ENCODE assay signal across 7 mouse cellular contexts in the genomic region with DNA sequence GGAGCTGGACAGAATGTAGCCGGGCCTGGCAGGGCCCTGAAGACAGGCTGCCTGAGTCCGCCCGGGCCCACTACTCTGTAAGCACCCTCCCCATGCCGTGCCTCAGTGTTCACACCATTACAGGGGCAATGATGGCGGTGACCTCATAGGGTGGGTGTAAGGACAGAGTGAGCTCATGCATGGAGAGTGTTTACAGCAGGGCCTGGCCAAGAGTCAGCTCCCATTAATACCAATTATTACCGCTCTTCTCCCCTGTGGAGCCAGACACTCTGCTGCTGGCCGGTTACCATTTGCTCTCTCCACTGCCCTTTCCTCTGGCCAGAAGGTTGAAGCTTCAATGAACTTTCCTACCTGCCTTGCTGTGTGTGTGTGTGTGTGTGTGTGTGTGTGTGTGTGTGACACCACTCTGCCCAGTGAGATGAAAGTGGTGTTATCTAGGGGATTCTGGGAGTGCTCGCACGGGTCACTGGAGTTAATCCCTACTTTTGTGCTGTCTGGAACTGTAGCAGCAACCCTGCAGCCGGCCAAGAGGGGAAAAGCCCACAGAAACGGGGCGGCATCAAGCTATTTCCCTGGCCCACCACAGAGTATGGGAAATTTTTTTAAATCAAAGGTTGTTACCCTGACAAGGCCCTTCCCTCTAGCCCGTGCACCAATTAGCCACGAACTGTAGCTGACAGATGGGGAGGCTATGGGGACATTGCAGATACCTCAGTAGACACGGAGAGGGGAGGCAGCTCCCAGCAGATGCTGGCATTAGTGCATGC.
A peak's percentile ranks its signal among the peaks of the same experiment; 100 is the strongest.
DNase-seq lines count a peak whose midpoint lies in the region; ATAC-seq and TF ChIP-seq lines count a peak whose summit lies in the region.

No protein-coding gene starts in this region.

- no peak overlapping the region for H3K9ac ChIP-seq in lung, embryonic 15.5 days
- H3K9ac ChIP-seq in forebrain, embryonic 14.5 days (ENCODE audit: low read length) = no peak overlapping the region
- H3K9ac ChIP-seq in limb, embryonic 15.5 days = no peak overlapping the region
- H3K9ac ChIP-seq in stomach, embryonic 16.5 days (ENCODE audit: low read length) = peak overlapping the region; percentile 6; the same call in 1 of the 2 replicates

- H3K27me3 ChIP-seq in lung, embryonic 15.5 days = no peaks in the 10 kb centered on the region
- H3K27me3 ChIP-seq in forebrain, embryonic 14.5 days (replicated peaks; ENCODE audit: control insufficient read depth, insufficient read depth, low read length) = no peaks in the 10 kb centered on the region
- H3K27me3 ChIP-seq in limb, embryonic 15.5 days = no peaks in the 10 kb centered on the region
- H3K27me3 ChIP-seq in stomach, embryonic 16.5 days (ENCODE audit: control insufficient read depth, insufficient read depth, low read length) = no peaks in the 10 kb centered on the region

- TF ChIP-seq POLR2A in lung, adult 2 months (IDR thresholded peaks at IDR 0.05; ENCODE audit: borderline replicate concordance, extremely low read depth, low read depth, low read length) = no peak

- DNase-seq in lung, adult 2 months = no peak
- DNase-seq in forebrain, embryonic 14.5 days (ENCODE audit: low spot score) = peak; percentile 46
- DNase-seq in thymus, postnatal 4 days = no peak

- WGBS in lung, embryonic 15.5 days = 48% methylated on average over 15 of the region's 15 CpGs
- 68% methylated on average over 15 of the region's 15 CpGs for WGBS in lung, adult 2 months
- WGBS in forebrain, embryonic 14.5 days = 20% methylated on average over 15 of the region's 15 CpGs
- WGBS in limb, embryonic 15.5 days = 39% methylated on average over 15 of the region's 15 CpGs
- WGBS in stomach, embryonic 16.5 days = 52% methylated on average over 15 of the region's 15 CpGs

- H3K9me3 ChIP-seq in lung, embryonic 15.5 days = no peaks in the 10 kb centered on the region
- H3K9me3 ChIP-seq in forebrain, embryonic 14.5 days (replicated peaks; ENCODE audit: control insufficient read depth, low read length) = no peaks in the 10 kb centered on the region
- no peaks in the 10 kb centered on the region for H3K9me3 ChIP-seq in limb, embryonic 15.5 days
- H3K9me3 ChIP-seq in stomach, embryonic 16.5 days (replicated peaks; ENCODE audit: control insufficient read depth, low read length) = no peaks in the 10 kb centered on the region

- peaks cover 43% of the 10 kb centered on the region for H3K4me1 ChIP-seq in lung, embryonic 15.5 days
- peaks cover 15% of the 10 kb centered on the region for H3K4me1 ChIP-seq in lung, adult 2 months (ENCODE audit: control insufficient read depth, insufficient read depth, low read length)
- peaks cover 19% of the 10 kb centered on the region for H3K4me1 ChIP-seq in forebrain, embryonic 14.5 days (ENCODE audit: control insufficient read depth, insufficient read depth, low read length)
- H3K4me1 ChIP-seq in limb, embryonic 15.5 days = peaks cover 49% of the 10 kb centered on the region
- peaks cover 38% of the 10 kb centered on the region; the same call in 1 of the 2 replicates for H3K4me1 ChIP-seq in stomach, embryonic 16.5 days (ENCODE audit: control insufficient read depth, insufficient read depth, low read length)

- no peaks in the 10 kb centered on the region for H3K36me3 ChIP-seq in lung, embryonic 15.5 days
- H3K36me3 ChIP-seq in forebrain, embryonic 14.5 days (ENCODE audit: control insufficient read depth, insufficient read depth, low read length) = no peaks in the 10 kb centered on the region
- H3K36me3 ChIP-seq in limb, embryonic 15.5 days = no peaks in the 10 kb centered on the region
- H3K36me3 ChIP-seq in stomach, embryonic 16.5 days (ENCODE audit: control insufficient read depth, insufficient read depth, low read length) = no peaks in the 10 kb centered on the region

- H3K27ac ChIP-seq in lung, embryonic 15.5 days = no peak overlapping the region
- H3K27ac ChIP-seq in forebrain, embryonic 14.5 days (ENCODE audit: low read depth, low read length) = no peak overlapping the region; the same call in 1 of the 2 replicates
- H3K27ac ChIP-seq in limb, embryonic 15.5 days = peak overlapping the region; percentile 27; the same call in 1 of the 2 replicates
- H3K27ac ChIP-seq in stomach, embryonic 16.5 days (ENCODE audit: low read length) = 0 out of 2 replicates have a peak overlapping the region, but pooled peaks have one; percentile 9

- no peak overlapping the region for H3K4me2 ChIP-seq in lung, embryonic 15.5 days
- no peak overlapping the region for H3K4me2 ChIP-seq in forebrain, embryonic 14.5 days (ENCODE audit: low read length)
- H3K4me2 ChIP-seq in limb, embryonic 15.5 days = no peak overlapping the region
- no peak overlapping the region for H3K4me2 ChIP-seq in stomach, embryonic 16.5 days (ENCODE audit: low read depth, low read length)

- 0 out of 2 replicates have a peak, but pooled peaks have one; percentile 24 for ATAC-seq in lung, embryonic 15.5 days (ENCODE audit: borderline replicate concordance, extremely low read depth, low FRiP score, low TSS enrichment)
- peak; percentile 63 for ATAC-seq in forebrain, embryonic 14.5 days
- ATAC-seq in limb, embryonic 15.5 days (ENCODE audit: insufficient number of reproducible peaks, low FRiP score, low TSS enrichment, low read depth) = 0 out of 2 replicates have a peak, but pooled peaks have one; percentile 17
- peak; percentile 22; the same call in 1 of the 2 replicates for ATAC-seq in stomach, embryonic 16.5 days (ENCODE audit: insufficient read depth, low FRiP score)
- ATAC-seq in cerebellum, adult (ENCODE audit: insufficient number of reproducible peaks, low FRiP score, low TSS enrichment) = no peak

- TF ChIP-seq CTCF in lung, adult 2 months (IDR thresholded peaks at IDR 0.05; ENCODE audit: insufficient read depth, low read length) = no peak

- H3K4me3 ChIP-seq in lung, embryonic 15.5 days = no peak overlapping the region
- no peak overlapping the region for H3K4me3 ChIP-seq in lung, adult 2 months (replicated peaks; ENCODE audit: extremely low read depth, low read depth, low read length)
- no peak overlapping the region for H3K4me3 ChIP-seq in forebrain, embryonic 14.5 days (ENCODE audit: low read depth, low read length)
- H3K4me3 ChIP-seq in limb, embryonic 15.5 days = no peak overlapping the region
- no peak overlapping the region for H3K4me3 ChIP-seq in stomach, embryonic 16.5 days (replicated peaks; ENCODE audit: low read length)

Comparison
In these comparisons a context has a peak if more than half of its experiments do, and no peak if none do; other contexts are left out.
1. H3K27ac ChIP-seq: peak in limb, embryonic 15.5 days (single experiment) and stomach, embryonic 16.5 days (single experiment); none in lung, embryonic 15.5 days (single experiment) and forebrain, embryonic 14.5 days (single experiment).